Mouse (Mus musculus): ENCODE data around the gene Gm11733.

The Gm11733 gene

GRCm38 (mm10) chr11:117478271-117479006 is 5.7 kb upstream of the Gm11733 start:
- DNase-seq (ENCODE audit: low spot score in 2 of 2), result no peak

GRCm38 (mm10) chr11:117479007-117479719 is 5.0 kb upstream of the Gm11733 start:
- DNase-seq (ENCODE audit: low spot score in 2 of 2), result no peak

DNA sequence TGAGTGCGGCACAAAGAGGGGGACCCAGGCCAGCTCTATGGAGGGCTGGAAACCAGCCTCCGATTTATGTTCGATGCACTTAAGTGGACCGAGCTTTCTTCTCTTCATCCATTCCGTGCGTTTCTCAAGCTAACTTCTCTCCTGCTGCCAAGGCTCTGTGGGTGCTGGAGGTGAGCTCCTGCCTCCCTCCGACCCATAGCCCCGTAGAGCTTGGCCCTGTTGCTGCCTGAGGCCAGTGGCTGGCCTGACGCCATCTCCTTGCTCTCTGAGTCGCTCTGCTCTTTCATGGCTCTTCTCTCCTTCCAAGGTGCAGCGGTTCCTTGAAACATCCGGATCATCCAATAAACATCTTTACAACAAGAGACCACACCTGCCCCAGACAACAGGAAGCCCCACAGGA is 4.4 kb upstream of the Gm11733 start:
- DNase-seq (ENCODE audit: low spot score in 2 of 2), result no peak

GRCm38 (mm10) chr11:117482300-117482676 is 1.9 kb upstream of the Gm11733 start:
- no peak for DNase-seq (ENCODE audit: low spot score in 2 of 2)

GRCm38 (mm10) chr11:117482677-117483511 is 1.3 kb upstream of the Gm11733 start:
- peak; percentile 28 to 68 for DNase-seq (ENCODE audit: low spot score in 2 of 2)

DNA sequence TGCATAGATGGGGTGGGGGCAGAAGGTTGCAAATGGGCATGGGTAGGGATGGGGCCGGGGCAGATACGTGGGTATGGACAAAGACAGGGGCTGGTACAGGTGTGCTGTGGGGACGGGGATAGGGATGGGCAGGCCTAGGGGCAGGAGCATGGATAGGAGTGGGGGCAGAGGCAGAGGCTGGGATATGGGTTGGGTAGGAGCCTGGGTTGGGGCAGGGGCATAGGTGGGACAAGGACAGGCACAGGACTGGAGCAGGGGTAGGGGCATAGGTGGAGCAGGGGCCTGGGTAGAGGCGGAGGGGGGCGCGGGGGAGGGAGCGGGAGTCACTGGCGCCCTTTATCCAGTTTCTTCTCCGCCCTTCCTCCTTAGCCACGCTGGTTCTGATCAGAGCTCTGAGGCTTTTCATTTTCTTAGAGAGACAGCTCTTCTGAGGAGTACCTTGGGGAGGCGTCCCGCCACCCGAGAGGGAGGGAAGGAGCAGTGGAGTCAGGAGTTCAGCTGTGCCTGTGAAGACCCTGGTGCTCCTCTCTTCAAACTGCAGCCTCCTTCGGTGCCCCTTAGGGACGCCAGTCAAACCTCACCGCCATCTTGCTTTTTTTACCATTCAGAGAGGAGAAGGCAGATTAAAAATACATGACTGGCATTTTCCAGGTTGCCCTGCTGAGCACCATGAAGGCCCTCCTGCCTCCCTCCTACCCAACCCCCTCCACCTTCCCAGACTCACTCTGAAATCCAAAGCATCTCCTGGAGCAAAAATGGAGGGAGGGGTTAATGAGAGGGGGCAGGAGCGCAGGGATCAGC is 7.4 kb downstream of the Gm11733 start:
- DNase-seq (ENCODE audit: low spot score in 2 of 2), result no peak

GRCm38 (mm10) chr11:117492209-117492505 is 8.0 kb downstream of the Gm11733 start:
- DNase-seq (ENCODE audit: low spot score in 2 of 2), result no peak

GRCm38 (mm10) chr11:117496812-117497211 is 12.6 kb downstream of the Gm11733 start:
- no peak for DNase-seq (ENCODE audit: low spot score in 2 of 2)

DNA sequence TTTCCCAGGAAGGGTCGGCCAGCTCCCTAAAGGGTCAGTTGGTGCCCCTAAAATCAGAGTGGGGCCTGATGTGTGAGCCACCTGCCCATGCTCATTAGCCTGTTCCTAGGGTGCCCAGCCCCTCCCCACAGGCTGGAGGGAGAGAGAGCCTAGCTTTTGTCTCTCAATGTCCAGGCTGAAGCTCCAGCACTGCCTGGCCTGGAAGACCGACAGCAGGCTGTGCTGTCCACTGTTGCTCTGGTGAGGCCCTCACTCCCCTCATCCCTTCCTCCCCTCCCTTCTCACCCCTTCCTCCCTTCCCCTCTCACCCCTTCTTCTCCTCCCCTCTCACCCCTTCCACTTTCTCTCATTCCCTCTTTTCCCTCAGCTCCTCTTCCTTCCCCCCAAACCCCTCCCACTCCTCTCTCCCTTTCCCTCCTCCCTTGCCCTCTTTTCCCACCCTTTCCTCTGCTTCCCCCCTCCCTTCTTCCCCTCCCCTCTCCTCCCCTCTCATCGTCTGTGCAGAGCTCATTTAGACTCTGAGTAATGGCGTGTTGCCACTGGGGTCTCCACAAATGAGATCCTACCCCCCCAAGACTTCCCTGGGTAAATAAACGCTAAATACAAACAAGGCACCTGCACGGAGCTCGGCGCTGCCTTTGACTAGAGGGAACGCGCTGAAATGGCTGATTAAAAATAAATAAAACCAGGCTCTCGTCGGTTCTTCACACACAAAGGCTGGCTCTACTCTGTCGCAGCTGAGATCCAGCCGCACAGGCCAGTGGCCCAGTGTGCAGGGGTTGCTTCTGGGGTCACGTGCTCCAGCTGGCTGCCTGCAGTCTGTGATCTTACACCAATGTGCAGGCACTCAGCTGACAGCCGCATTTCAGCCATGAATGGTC is 13.3 kb downstream of the Gm11733 start:
- DNase-seq (ENCODE audit: low spot score in 2 of 2), result no peak

DNA sequence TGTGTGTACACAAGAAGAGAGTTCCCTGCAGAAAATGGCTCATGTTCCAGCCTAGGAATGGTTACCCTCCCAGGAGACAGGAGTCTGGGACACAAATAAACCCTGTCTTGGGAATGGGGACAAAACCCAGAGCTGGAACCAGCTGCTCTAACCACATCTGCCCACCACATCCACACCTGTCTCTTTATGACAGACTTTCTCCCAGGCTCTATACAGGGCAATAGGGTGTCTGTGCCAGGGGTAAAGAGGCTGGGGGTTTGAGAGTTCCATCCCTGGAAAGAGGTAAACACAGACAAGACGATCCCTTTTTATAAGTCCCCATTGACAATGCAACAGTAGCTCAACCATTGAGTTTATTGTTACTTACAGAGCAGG is 14.0 kb downstream of the Gm11733 start:
- DNase-seq (ENCODE audit: low spot score in 2 of 2), result no peak

DNA sequence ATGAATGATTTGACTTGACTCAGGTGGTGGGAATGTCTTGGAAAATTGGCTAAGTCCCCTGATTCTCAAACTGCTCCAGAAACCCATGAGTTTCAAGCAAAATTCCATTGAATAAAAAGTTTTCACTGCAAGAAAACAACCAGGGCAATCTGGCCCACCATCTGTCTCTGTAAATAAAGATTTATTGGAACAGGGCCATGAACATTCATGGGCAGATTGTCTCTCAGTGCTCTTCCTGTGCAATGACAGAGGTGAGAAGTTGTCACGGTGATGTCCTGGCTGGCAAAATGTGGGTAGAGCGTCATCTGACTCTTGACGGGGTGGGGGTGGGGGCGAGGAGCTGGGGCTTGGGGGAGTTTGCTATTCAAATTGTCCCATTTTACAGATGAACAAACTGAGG is 24.8 kb downstream of the Gm11733 start:
- no peak for DNase-seq (ENCODE audit: low spot score in 2 of 2)

DNA sequence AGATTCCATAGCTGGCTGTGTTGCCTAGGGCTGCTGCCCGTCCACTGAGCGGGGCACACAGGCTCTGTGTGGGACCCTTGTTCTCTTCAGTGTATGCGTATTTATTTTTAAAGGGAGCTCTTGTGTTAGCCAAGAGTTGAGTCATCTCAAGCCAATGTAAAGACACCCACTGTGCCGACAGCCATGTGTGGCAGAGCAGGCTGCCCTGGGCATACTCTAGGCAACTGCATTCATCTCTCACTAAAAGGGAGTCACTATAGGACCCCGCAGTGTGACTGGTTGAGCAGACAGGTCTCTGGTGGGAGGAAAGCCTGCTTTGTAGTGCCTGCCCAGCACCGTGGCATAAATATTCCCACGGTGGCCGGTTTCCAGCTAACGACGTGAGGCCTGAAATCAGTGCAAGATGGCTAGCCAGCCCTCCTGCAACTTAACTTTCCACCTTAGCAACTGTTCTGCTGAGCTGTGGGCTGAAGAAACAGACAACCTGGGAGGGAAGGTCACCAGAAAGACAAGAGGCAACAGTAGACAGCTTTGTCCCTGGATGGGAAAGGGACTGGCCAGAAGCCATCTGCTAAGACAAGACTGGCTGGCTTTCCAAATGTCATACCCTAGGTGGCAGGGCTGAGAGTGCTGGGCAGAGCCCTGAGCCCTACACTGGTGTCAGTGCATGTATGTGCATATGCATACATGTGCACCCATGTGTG is 31.7 kb downstream of the Gm11733 start:
- no peak for DNase-seq (ENCODE audit: low spot score in 2 of 2)

- no peak for DNase-seq (ENCODE audit: low spot score in 2 of 2)
Measured at GRCm38 (mm10) chr11:117516422-117516796, 32.2 kb downstream of the Gm11733 start.

DNA sequence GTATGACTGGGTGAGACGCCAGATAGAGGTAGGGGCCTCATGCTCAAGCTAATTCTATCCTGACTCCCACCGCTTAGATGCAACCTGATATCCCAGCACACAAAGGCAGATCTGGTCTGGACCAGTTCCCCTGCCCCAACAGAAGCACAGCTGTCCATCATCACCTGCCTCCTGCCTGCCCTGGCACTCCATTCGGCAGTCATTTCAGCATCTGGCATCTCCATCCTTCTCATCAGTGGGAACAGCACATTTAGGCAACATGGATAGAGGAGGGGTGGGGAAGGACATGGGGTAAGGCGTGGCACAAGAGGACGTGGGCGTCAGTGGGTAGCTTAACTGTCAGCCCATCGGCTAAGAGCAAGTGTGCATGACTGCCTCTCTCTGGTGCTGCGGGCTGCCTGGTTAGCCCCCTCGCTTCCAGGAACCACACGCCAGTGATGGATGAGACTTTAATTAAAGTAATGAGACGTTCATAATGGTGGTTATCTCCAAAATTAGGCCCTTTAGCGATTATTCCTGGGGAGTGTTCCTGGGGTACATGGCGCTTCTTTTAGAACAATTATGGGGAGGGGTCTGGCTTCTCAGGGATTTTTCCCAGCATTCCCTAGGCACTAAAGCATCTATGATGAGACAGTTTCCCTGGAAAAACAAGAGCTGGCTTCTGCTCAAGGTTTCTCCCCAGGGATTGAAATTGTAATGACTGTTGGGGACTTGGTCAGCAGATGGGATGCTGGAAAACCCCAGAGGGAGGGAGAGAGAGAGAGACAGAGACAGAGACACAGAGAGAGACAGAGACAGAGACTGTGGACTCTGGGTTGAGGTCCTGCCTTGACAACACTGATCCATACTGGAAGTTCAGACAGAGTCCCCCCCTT is 38.0 kb downstream of the Gm11733 start:
- no peak for DNase-seq (ENCODE audit: low spot score in 2 of 2)

- DNase-seq (ENCODE audit: low spot score in 2 of 2), result no peak
Measured at GRCm38 (mm10) chr11:117522879-117523519, 38.8 kb downstream of the Gm11733 start.

GRCm38 (mm10) chr11:117525606-117526349 is 41.6 kb downstream of the Gm11733 start:
- DNase-seq (ENCODE audit: low spot score in 2 of 2), result no peak

DNA sequence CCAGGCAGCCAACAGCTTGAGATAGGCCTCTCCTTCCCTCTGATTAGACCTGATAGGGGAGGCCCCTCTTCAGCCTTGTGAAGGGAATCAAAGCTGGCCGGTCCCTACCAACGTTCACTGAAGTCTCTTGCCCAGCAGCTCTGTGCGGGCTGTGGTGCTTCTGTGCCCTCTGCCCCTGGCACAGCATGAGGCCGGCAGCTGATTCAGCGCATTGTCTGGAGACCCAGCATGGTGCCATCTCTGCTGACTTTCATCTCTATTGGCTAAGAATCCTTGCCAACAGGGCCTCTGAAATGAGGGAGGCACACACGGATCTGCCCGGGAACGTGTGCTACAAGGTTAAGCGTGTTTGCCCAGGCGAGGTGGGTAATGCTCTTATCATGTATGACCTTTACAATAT is 48.2 kb downstream of the Gm11733 start:
- no peak for DNase-seq (ENCODE audit: low spot score in 2 of 2)

GRCm38 (mm10) chr11:117534912-117535311 is 50.7 kb downstream of the Gm11733 start:
- no peak for DNase-seq (ENCODE audit: low spot score in 2 of 2)

Measured in spleen, postnatal 4 days (tissue).